Mouse (Mus musculus) G1E (cell line): ENCODE measurements around the gene Rps25.

ENCODE experiments used
- CTCF ChIP-seq: IDR thresholded peaks from 2 replicates; pipeline ENCODE4 v1.5.1; 2012; ENCODE audit warnings: low read depth, low read length, inconsistent platforms, mixed read lengths
- GATA1 ChIP-seq: IDR thresholded peaks from 2 replicates; pipeline ENCODE4 v1.6.1; 2012; ENCODE audit warnings: borderline replicate concordance, low read length, inconsistent platforms, mixed read lengths
- POLR2AphosphoS5 ChIP-seq: IDR thresholded peaks from 2 replicates; pipeline ENCODE4 v1.6.1; 2012; ENCODE audit warnings: low read depth, low read length, inconsistent platforms; ENCODE audit not compliant: insufficient replicate concordance
- TAL1 ChIP-seq: conservative IDR thresholded peaks from 2 replicates; pipeline ENCODE4 v1.6.1; 2012; ENCODE audit warnings: low read depth, low read length, inconsistent platforms, mixed read lengths

DNA sequence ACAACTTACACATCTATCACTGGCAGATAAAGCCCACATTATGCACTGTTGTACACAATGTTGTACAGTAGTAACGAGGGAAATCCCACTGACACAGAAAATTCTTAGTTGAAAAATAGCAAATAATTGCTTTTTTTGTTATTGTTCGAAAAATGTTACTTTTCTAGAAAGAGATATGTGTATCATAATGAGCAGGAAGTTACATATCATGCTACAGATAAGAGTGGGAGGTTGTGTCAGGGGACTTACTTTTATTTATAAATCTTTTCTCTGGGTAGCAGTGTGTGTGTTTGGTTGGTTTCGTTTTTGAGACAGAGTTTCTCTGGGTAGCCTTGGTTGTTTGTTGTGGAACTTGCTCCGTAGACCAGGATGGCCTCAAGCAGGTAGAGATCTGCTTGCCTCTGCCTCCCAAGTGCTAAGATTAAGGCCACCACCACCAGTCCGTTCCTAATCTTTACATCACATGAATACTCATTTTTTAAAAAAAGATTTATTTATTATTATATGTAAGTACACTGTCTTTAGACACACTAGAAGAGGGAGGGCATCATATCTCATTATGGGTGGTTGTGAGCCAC lies 28.7 kb upstream of the Rps25 start:
- TF ChIP-seq GATA1 (no peak), CTCF (no peak), TAL1 (no peak), POLR2AphosphoS5 (no peak)
